Mouse (Mus musculus) kidney, postnatal 14 days (tissue): ENCODE results near the gene Ednra.

Experiments
- DNase-seq: peaks from one replicate; pipeline ENCODE4 v3.0.0; 2022; ENCODE audit warnings: mixed read lengths

Gene Ednra

DNA sequence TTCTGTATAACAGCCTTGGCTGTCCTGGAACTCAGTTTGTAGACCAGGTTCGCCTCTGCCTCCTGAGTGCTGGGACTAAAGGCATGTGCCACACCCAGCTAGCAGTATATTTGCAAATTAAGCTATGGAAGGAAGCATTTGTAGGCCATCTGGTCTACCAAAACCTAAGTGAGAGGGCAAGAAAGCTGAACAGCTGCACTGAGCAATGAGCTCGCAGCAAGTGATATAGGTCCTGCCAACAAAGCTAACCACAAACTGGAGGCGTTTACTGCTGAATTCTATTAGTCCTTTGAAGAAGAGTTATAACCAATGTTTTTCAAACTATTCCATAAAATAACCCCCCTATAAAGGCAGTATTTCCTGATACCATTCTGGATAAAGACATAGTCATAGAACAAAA is 86.7 kb downstream of the Ednra start:
- no peak for DNase-seq

DNA sequence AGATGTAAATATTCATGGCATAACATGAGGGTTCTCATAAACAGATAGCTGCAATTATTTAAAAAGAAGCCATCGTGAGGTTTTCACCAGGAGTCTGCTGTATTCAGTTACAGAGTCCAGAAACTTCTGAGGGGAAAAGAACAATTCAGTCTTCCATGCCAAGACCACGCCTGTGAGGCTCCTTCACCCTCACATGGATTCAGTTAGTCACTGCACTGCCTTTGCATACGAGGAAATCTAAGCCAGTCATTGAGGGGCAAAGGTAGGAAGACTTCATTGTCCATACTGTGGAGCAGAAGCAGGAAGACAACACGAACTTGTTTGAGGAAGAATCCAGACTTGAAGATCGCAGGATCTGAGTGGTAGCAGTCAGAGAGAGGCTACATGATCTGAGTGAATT is 90.2 kb downstream of the Ednra start:
- no peak for DNase-seq

DNA sequence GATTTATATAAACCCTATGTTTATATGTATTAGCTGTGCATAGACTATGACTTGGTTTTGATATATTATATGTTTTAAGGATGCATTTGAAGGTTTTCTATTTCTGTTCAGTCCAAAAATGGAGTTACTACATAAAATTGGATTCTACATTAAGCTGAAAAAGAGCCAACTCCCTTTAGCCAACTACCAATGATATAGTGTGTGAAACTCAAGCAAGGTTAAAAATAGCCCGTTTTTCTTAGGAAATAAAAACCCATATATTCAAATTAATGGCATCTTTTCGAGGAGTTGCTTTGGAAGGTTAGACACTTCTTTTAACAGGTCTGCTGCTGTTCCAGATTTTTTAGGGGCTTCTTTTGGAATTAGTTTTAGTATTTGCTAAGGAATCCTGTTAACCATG is 91.1 kb downstream of the Ednra start:
- DNase-seq, result no peak

DNA sequence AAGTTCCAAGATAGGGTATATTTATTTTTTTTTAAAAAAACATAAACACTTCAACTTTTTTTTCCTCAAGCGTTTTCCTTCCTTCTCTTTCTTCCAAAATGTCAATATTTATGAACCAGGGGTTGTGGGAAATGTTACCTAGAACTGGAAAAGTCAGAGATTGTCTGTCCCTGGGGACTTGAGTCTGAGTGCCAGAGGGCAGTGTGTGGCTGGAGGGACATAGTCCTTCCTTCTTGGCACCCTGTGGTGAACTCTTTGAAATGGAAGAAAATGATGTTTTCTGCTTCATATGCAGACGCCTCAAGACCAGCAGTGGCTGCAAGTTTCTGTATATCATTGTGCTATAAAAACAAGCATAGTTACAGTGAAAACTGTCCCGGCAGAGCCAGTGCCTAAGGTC is 93.6 kb downstream of the Ednra start:
- no peak for DNase-seq

DNA sequence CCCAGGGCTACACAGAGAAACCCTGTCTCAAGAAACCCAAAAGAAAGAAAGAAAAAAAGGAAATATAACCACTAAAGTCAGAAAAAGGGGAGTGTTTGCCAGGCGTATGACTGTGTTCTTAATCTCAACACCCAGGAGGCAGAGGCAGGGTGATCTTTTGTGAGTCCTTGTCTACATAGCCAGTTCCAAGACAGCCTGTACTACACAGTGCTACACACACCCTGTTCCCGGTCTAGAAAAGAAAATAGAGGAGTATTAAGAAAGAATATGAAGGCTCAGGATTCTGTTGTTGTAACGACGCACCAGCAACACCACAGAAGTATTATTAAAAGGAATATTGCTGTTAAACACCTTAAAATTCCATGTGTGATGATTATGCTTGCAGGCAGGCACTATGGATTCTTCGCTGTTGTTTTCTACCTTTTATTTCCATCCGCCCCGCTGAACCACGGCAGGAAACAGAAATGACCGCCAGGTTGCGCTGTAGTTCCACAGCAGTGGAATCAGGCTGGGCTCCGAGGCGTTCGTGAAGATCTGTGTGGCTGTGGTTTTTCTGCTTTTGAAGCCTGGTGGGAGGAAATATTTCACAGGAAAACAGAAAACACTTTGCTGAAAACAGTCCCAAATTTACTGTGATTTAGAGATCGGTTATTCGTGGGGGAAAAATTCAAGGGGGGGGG is 94.3 kb downstream of the Ednra start:
- DNase-seq, result peak; percentile 83

DNA sequence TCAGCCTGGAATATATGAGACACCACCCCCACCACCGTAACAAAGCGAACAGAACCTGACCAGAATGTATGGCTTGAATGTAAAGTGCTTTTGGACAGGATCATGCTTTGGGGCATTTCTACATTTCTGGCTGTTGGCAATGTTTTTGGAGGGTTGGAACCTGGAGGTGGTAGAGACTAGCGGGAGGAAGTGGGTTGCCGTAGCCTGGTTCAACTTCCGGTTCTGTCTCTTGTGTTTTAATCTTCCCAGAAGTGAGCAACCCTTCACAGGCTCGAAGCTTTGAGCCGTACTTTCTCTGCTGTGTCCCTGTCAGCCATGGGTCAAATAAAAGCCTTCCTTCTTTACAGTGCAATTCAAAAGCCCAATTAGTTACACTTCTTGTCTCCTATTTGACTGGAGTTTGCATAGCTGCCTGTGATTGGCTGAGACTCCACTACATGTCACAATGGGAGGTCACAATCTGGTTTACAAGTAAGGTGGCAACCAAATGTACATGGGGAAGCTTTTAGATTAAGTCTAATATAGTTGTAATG is 100.5 kb downstream of the Ednra start:
- DNase-seq, result no peak

DNA sequence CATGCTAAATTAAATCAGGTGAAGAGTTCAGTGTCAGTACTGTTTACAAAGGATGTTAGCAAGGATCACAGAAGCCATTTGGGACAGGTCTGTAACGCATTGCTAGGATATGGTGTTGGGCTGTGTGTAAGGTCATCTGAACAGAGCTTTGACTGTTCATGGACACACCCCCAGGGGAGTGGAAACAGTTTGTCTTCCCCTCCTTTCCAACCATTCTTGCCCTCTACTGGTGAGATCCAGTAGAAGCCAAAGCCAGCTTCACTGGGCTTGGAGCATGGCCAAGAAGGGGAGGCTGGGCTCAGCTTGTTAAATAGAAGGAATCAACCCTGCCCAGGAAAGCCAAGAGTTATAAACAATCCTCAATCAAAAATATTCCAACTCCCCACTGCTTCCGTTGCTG is 106.3 kb downstream of the Ednra start:
- DNase-seq, result peak; percentile 67
